Mouse (Mus musculus): ENCODE data around the gene Trim41.
A peak's percentile ranks its signal among the peaks of the same experiment; 100 is the strongest.

Gene Trim41

GRCm38 (mm10) chr11:48789973-48790823 lies 27.0 kb downstream of the Trim41 start:
- peak; percentile 95 for ATAC-seq (ENCODE audit: low TSS enrichment)

- no peak for ATAC-seq (ENCODE audit: low TSS enrichment)
Measured at GRCm38 (mm10) chr11:48789215-48789614, 27.9 kb downstream of the Trim41 start.

DNA sequence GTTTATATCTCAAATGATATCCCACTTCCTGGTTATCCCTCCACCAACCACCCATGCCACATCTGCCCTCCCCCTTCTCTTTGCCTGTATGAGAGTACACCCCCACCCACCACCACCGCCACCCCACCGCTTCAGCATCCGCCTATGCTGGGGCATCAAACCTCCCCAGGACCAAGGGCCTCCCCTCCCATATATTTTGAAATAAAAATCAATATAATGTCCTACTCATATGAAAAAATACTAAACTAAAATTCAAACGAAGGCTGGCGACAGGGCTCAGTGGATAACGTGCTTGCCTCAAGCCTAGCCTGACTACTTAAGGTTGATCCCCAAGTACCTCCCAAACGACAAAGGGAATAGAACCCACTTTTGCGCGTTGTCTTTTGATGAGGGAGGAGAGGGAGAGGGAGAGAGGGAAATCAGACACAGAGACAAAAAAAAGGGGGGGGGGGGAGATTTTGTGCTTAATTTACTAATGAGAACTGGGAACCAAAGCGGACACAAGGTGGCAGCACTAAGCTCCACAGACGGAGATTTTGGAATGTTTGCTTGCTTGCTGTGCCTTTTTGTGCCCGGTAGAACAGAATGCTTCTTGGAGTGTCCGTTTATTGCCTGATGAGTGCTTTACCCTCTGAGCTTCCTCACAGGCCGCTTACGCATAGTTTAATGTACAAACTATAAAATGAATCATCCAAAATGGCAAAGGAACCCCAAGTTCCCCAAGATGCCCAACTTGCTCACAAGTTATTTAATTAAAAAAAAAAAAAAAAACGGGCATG lies 28.7 kb downstream of the Trim41 start:
- ATAC-seq (ENCODE audit: low TSS enrichment) = peak; percentile 81

DNA sequence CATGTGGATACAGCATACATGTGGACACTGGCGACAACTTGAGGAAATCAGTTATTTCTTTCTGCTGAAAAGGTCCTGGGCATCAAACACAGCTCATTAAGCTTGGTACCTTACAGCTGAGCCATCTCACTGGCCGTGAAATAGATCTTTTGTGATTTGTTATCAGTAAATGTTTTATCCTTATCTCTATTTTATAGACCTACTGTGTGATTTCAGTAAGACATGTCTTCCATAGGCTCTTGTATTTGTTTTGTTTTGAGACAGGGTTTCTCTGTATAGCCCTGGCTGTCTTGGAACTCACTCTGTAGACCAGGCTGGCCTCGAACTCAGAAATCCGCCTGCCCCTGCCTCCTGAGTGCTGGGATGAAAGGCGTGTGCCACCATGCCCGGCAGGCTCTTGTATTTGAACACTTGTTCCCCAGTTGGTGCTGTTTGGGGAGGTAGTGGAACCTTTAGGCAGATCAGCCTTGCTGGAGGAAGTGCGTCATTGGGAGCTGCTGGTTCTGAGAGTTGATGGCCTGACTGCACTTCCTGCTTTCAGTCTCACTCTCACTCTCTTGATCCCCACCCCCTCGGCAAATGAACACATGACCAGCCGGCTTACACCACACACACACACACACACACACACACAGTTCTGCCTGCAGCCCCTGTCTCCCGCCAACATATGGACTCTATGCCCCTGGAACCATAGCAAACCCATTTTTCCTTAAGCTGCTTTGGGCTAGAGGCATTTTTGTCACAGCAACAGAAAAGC lies 29.5 kb downstream of the Trim41 start:
- no peak for ATAC-seq (ENCODE audit: low TSS enrichment)

DNA sequence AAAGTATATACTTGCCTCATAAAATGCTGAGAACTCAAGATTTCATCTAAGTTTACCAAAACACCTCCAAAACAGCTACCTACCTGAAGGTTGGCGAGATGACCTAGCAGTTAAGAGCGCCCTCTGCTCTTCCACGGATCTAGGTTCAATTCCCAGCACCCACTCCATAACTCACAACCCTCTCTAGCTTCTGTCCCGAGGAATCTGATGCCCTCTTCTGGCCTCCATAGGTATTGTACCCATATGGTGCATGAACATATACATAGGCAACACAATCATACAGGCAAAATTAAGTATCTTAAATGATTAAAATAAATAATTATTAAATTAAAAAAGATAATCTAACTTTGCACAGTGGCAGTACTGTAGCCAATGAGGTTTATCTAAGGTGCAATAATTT lies 34.9 kb downstream of the Trim41 start:
- ATAC-seq (ENCODE audit: low TSS enrichment) = no peak

DNA sequence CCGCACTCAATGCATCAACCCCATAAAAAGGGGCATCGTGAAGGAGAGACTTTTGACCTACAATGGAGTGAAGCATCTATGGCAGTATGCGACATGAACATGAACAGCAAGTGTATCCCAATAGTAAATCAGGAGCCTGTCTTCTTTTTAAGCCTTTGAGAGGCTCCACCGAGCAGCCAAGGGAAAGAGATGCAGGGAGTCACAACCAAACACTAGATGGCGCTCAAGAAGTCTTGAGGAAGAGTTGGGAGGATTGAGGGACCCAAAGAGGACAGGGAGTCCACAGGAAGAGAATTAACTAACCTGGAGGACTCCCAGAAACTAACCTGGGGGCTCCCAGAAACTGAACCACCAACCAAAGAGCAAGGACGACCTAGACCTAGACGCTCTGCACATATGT lies 37.7 kb downstream of the Trim41 start:
- ATAC-seq (ENCODE audit: low TSS enrichment) = peak; percentile 72

DNA sequence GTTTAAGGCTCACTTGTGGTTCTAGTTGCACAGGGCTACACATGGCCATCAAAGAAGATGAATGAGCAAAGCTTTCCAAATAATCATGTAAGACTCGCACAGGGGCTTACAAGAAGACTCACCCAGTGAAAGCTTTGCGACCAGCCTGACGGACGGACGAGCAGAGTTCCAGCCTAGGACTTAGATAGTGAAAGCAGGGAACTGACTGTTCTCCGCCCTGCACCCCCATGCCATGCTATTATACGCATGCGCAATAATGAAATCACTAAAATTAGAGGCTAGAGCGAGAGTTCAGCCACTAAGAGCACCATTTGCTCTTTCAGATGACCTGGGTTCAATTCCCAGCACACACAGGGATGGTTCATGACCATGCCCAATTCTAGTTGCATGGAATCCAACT lies 39.9 kb downstream of the Trim41 start:
- no peak for ATAC-seq (ENCODE audit: low TSS enrichment)

DNA sequence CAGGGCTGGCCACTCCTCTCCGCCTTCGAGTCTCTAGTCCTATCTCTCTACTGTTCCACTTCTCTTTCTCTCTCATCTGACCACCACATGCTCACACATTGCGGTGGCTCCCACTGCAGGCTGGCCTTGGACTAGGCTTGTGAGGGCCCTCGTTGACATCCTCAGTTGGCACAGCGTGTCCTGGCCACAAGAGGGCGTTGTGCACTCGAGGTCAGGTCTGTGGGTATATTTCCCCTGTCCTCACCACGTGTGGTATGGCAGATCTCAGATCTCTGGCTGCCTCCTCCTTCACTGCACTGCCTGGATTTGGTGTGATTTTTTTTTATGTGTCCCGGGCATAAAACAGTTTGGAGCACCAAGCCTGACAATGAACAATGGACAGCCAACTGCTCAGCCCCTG lies 40.5 kb downstream of the Trim41 start:
- no peak for ATAC-seq (ENCODE audit: low TSS enrichment)

DNA sequence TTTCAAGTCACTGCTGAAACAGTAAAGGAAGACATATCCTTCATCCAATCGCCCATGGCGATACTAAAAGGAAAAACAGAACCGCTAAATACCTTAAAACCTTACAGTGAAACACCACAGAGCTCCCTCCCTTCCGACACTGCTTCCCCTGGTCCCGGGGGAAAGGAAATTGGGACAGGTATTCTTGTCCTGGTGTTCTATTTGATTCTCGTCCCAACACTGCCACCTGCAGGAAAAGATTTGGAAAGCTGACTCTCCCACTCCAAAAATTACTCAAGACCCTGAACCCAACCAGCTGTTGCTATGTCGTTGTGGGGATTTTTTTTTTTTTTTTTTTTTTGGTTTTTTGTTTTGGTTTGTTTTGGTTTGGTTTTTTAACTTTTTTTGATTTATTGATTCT lies 41.7 kb downstream of the Trim41 start:
- ATAC-seq (ENCODE audit: low TSS enrichment) = peak; percentile 75

DNA sequence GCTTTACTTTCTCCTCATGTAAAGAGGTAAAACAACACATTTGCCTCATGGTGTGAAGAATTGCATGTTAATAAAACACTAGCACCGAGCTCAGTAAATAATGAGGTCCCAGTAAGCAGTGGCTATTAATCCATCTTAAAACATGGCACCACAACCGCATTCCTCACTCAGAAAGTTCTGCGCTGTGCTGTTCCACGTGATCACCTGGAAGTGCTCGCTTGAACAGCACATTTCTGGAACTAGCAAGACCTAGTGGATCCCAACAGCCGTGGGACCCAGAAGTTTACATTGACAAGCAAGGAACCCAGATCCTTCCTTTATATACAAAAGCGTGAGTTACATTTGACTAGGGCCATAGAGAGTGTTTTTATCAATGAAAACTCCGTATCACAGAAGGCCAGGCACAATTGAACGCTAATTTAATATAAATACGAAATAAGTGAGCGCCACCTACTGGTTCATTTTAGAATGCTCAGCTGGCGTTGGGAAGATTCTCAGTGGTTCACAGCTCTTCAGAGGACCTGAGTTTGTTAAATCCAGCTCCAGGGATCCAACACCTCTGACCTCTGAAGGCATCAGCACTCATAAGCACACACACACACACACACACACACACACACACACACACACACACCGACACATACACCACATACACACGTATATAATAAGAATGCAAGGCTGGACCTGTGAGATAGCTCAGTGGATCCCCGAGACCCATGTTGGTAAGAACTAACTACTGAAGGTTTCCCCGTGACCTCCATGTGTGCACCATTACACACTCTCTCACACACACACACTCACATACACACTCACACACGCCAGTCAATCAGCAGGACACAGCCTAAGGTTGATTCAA lies 42.5 kb downstream of the Trim41 start:
- ATAC-seq (ENCODE audit: low TSS enrichment) = peak; percentile 74

DNA sequence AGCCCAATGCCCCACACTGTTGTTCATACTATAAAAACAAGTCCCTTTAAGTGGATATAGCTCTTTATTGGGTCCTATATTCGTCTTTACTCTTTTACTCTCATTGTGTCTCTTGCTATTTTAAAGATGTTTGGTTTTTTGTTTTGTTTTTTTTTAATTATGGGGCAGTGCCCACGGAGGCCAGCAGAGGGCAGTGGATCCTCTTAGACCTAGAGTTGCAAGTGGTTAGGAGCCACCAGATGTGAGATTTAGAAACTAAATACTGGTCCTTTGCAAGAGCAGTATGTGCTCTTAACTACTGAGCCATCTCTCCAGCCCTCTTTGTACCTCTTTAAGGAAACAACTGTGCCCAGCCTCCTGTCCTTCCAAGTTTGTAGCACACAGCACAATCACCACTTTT lies 45.5 kb downstream of the Trim41 start:
- ATAC-seq (ENCODE audit: low TSS enrichment) = peak; percentile 60; the same call in 1 of the 2 replicates

DNA sequence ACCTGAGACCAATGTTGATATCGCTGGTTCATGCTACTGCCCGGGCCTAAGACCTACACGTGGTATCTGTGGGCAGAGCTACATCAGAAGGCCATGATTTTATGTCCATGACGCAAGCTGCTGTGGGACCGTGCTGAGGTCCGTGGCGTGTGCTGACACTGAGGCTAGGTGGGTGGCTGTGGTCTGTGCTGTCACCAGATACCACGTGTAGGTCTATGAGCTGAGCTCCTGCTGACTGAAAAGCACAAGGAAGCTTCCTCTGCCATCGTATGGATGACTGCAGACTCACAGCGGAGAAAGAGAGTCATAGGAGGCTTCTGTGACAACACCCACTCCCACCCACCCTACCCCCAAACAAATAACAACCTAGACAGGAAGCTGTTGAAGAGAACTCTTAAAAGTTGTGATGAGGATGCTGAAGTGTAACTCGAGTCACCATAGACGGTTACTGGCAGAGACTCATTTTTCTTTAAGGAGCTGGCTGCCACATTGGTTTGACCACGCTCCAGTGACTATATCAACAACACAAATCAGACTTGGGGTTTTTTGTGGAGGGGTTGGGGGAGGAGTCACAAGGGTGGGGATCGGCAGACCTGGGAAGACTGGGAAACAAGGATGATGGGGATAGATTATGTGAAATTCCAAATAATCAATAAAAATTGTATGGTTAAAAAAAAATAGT lies 49.8 kb downstream of the Trim41 start:
- ATAC-seq (ENCODE audit: low TSS enrichment) = no peak

GRCm38 (mm10) chr11:48764119-48764518 lies 53.0 kb downstream of the Trim41 start:
- peak; percentile 92 for ATAC-seq (ENCODE audit: low TSS enrichment)

DNA sequence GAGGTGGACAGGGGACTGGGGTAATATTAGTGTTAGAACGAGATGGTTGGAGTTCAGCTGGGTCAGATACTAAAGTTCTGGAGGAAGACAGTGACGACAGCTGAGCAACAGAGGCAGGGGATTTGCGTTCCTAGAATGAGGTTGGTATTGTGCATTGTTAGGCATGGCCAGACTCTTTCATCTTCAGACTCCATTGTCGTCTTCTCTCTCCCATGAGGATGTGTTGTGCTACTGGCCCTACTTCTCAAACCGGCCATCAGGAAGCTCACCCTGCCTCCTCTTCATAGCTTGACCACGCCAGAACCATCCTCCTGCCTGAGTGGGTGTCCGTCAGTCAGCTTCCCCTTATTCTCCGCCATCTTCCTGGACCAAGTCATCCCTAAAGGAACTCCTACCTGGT lies 58.1 kb downstream of the Trim41 start:
- ATAC-seq (ENCODE audit: low TSS enrichment) = no peak

Measured in frontal cortex, adult (tissue).